Mouse (Mus musculus) cerebellum, adult 11 months (tissue): ENCODE results near the gene Cdc40.
"Not testable (repeated sequence)": the region's sequence is repeated elsewhere in the genome, so short reads cannot be mapped to it uniquely, and the experiment has no call there.

ENCODE experiments used
- DNase-seq: peaks from one replicate; pipeline ENCODE4 v3.0.0; 2022

Cdc40 gene

DNA sequence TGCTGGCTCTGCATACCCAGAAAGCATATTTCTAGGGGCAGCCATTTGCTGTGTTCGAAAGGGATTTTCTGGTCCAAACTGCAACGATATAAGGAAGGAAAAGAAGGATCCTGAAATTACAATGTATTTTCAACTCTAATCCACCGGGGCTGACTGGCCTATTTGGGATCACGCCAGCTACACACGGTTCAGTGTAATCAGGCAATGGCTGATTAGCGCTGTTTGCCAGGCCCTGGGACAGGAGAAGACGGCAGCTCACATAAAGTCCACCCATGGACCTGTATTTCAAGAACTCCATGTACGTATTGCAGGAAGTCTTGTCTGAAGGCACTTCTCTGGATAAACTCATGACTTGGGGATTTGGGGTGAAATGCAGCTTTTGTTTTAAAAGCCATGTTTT is 25.5 kb downstream of the Cdc40 start:
- peak; percentile 75 for DNase-seq

GRCm38 (mm10) chr10:40856703-40857102 is 26.4 kb downstream of the Cdc40 start:
- no peak for DNase-seq

DNA sequence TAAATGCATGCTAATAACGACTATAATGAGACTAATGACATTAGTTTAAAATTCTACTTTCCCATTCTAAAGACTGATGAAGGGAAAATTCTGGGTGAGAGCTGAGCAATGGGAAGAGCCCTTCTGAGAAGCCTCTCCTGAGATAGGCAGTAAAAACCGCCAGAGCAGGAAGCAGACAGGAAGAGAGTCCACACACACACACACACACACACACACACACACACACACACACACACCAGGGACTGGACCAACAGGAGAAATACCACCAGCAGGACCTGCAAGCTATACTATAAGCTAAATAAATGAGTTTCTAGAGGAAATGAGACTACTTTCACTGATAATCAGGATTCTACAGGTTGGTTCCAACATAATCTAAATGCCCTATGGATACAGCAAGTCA is 27.5 kb downstream of the Cdc40 start:
- DNase-seq = no peak

- no peak for DNase-seq
These were observed 32.0 kb downstream of the Cdc40 start for GRCm38 (mm10) chr10:40851138-40851537.

DNA sequence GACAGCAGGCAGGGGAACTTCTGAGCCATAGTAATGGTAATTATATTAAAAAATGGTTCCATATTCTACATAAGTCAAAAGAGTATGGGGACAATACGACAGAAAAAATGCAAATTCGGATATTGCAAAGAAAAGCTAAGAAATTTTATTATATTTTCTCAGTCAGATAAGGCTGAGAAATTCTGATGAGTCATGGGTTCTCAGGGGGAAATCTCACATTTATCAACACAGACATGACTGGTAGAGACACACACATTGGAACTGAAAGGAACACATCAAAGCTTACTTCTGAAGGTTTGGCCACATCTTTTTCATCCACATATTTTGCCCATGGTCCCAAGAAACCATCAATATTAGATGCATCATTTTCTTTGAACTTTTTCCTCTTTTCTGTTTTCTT is 32.5 kb downstream of the Cdc40 start:
- no peak for DNase-seq

GRCm38 (mm10) chr10:40847176-40847874 is 35.8 kb downstream of the Cdc40 start:
- peak; percentile 81 for DNase-seq

- peak; percentile 33 for DNase-seq
These were observed 37.5 kb downstream of the Cdc40 start for GRCm38 (mm10) chr10:40845626-40846025.

DNA sequence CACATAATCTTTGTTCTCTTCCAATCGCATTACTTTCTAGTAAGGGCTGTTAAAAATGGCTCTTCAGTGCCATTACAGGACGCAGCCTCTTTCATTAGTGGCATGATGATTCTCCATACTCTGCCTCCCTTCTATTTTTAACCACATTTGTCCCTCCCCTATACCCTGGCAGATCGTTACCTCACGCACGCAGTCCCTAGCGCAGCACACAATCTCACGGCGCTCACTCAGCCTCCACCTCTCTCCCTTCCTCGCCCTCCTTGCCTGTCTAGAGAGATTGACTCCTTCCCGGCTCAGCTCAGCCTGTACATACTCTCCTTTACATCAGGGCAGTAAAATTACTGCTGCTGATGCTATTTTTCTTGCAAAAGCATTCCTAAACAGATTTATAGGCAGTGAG is 38.6 kb downstream of the Cdc40 start:
- no peak for DNase-seq

- no peak for DNase-seq
These were observed 39.3 kb downstream of the Cdc40 start for GRCm38 (mm10) chr10:40843841-40844240.

- no peak for DNase-seq
These were observed 43.0 kb downstream of the Cdc40 start for GRCm38 (mm10) chr10:40840086-40840485.

- DNase-seq = no peak
These were observed 51.8 kb downstream of the Cdc40 start for GRCm38 (mm10) chr10:40831267-40831666.

DNA sequence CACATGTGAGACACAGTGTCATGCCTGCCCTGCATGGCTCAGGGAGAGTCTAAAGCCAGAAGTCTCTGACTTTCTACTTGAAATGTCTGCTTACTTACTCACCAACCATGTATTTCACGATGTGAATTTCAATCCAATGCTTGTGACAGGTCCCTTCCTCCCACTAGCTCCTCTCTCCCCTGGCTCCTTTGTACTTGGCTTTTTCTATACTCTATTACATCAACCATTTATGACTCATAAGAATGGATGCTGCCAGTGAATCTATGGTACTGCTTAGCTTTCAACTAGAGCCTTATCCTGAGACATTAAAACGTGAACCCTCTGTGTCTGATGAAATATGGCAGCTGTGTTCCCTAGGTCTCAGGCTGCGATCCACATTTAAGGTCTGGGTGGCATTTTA is 52.8 kb downstream of the Cdc40 start:
- no peak for DNase-seq

DNA sequence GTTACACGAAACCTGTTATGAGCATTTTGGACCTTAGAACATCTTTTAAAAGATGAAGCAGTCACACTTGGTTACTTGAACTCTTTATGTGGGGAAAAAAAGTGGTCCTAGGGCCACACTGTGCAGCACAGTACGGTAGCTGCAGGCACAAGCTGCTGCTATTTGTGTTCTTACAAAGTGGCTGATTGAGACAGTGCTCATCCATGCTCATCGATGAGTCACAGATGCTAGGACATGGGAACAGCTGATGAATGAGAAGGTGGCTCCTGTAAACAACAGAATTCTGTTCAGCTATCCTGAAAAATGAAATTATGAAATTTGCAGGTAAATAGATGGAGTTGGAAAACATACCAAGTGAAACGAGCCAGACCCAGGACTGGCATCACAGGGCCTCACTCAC is 55.4 kb downstream of the Cdc40 start:
- no peak for DNase-seq

GRCm38 (mm10) chr10:40825952-40826351 is 57.2 kb downstream of the Cdc40 start:
- no peak for DNase-seq

- no peak for DNase-seq
These were observed 66.6 kb downstream of the Cdc40 start for GRCm38 (mm10) chr10:40816471-40816870.

GRCm38 (mm10) chr10:40813627-40814026 is 69.5 kb downstream of the Cdc40 start:
- no peak for DNase-seq

DNA sequence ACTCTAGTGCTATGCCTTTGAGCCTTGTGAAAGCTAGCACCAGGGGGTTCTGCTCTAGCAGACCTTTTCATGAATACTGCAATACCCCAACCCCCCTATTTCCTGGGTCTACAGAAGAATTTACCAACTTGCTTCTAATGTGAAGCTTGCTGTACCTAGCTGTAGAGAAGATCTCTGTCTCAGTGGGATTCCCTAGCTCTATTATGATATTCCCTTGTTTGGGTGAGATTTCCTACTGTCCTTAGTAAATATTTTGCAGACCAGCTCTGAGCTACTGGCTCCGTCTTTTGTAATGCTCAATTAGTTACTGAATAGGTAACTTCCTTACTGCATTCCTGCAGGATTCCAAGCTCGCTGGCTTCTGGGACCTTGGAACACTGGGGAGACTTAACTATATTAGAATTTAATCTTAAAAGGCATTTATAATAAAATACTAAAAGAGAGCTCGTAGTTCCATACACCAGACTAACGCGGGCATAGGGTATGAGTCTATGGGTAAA is 73.7 kb downstream of the Cdc40 start:
- DNase-seq = not testable (repeated sequence)

GRCm38 (mm10) chr10:40806221-40806620 is 76.9 kb downstream of the Cdc40 start:
- DNase-seq = no peak

GRCm38 (mm10) chr10:40805221-40805620 is 77.9 kb downstream of the Cdc40 start:
- DNase-seq = no peak

DNA sequence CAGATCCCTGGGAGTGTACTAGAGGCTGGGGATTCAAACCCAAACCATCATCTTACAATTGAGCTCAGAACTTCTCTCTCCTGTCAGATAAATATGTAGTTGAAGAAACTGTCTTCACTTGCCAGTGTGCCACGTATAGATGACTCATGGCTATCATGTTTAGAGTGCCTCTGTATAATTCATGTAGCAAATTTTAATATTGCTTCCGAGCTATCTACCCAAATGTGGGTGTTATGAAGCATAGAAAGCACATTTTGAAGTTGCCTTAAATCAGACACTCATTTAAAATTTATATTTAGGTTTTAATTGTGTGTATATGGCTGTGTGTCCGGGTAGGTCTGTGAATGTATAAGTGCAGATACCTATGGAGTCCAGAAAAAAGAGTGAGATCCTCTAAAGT is 91.0 kb downstream of the Cdc40 start:
- DNase-seq = no peak

GRCm38 (mm10) chr10:40790406-40790805 is 92.7 kb downstream of the Cdc40 start:
- no peak for DNase-seq
